Mouse (Mus musculus): ENCODE results near the gene Ppfia1.

Ppfia1 gene

GRCm38 (mm10) chr7:144427460-144427859 is 126.1 kb downstream of the Ppfia1 start:
- DNase-seq (ENCODE audit: low read depth, low spot score) = no peak

Measured in brain, adult 2 months (tissue).